Mouse (Mus musculus): ENCODE data around the gene Shb. TPM values are rescaled to one million over a fixed set of nuclear protein-coding genes. Genes with fewer than 3 reads are reported as not detected.
A peak's percentile ranks its signal among the peaks of the same experiment; 100 is the strongest.

Shb gene
- polyA plus RNA-seq, 1 experiment from 2014 or later: 6.8 TPM

DNA sequence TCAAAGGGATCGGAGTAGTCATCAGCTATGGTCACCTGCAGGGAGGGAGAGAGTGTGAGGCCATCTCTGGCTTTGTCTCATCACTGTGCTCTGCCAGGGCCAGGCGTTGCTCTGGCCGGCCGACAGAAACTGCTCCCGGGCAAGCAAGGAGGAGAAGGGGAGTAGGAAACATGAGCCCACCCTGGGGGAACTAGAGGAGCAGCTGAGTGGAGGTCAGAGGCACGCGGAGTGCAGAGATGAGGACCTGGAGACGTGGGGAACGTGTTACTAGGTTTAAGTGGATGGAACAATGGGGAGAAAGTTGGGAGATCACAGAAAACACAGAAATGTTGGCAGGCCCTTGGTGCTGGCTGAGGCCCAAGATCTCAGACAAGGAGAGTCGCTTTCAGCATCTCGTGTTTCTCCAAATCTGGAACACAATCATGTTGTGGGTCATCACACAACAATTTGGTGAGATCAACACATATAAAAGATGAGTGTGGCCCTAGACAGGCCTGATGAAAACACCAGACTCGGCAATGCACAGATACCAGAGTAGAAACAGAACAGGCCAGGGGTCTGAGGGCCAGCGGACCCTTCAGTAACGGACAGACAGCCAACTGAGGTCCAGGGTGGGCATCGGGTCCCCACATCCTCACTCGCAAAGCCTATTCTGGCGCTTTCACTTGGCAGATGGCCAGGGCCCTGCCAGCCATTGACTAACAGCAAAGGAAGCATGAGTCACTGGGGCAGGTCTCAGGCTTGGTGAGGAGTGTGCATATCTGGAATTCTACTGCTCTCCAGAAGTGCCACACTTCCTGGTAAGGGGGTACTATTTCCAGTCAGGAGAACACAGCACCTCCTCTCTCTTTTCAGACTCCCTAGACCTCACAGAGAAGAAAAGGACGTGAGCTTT lies 42.9 kb downstream of the Shb start:
- Histone ChIP-seq H3K36me3 (0 out of 2 replicates have a peak, but pooled peaks cover 5% of the 10 kb centered on the region), H3K27ac (peak overlapping the region; percentile 80), H3K4me2 (peak overlapping the region; percentile 10; the same call in 1 of the 2 replicates), H3K4me1 (peaks cover 79% of the 10 kb centered on the region), H3K9me3 (no peaks in the 10 kb centered on the region), H3K4me3 (no peak overlapping the region), H3K27me3 (no peaks in the 10 kb centered on the region), H3K9ac (no peak overlapping the region)
- 20% methylated on average over 18 of the region's 18 CpGs for WGBS
- peak; percentile 65 for ATAC-seq (ENCODE audit: insufficient number of reproducible peaks, low FRiP score, low TSS enrichment, low read depth)

GRCm38 (mm10) chr4:45487681-45488081 lies 44.6 kb downstream of the Shb start:
- Histone ChIP-seq H3K27me3 (no peaks in the 10 kb centered on the region), H3K36me3 (0 out of 2 replicates have a peak, but pooled peaks cover 5% of the 10 kb centered on the region), H3K4me1 (peaks cover 75% of the 10 kb centered on the region), H3K4me3 (no peak overlapping the region), H3K9ac (no peak overlapping the region), H3K4me2 (no peak overlapping the region), H3K9me3 (no peaks in the 10 kb centered on the region), H3K27ac (no peak overlapping the region)
- 54% methylated on average over 6 of the region's 6 CpGs for WGBS
- ATAC-seq (ENCODE audit: insufficient number of reproducible peaks, low FRiP score, low TSS enrichment, low read depth): no peak

- WGBS: 65% methylated on average over 5 of the region's 5 CpGs
- H3K27me3 ChIP-seq: no peaks in the 10 kb centered on the region
- H3K9ac ChIP-seq: no peak overlapping the region
- 0 out of 2 replicates have a peak, but pooled peaks cover 5% of the 10 kb centered on the region for H3K36me3 ChIP-seq
- H3K4me1 ChIP-seq: peaks cover 57% of the 10 kb centered on the region
- no peak overlapping the region for H3K27ac ChIP-seq
- ATAC-seq (ENCODE audit: insufficient number of reproducible peaks, low FRiP score, low TSS enrichment, low read depth): no peak
- no peak overlapping the region for H3K4me3 ChIP-seq
- no peak overlapping the region for H3K4me2 ChIP-seq
- no peaks in the 10 kb centered on the region for H3K9me3 ChIP-seq
Observed at GRCm38 (mm10) chr4:45485024-45485423, 47.2 kb downstream of the Shb start.

GRCm38 (mm10) chr4:45483271-45484245 lies 48.7 kb downstream of the Shb start:
- no peak for ATAC-seq (ENCODE audit: insufficient number of reproducible peaks, low FRiP score, low TSS enrichment, low read depth)
- 0 out of 2 replicates have a peak overlapping the region, but pooled peaks have one; percentile 18 for H3K27ac ChIP-seq

DNA sequence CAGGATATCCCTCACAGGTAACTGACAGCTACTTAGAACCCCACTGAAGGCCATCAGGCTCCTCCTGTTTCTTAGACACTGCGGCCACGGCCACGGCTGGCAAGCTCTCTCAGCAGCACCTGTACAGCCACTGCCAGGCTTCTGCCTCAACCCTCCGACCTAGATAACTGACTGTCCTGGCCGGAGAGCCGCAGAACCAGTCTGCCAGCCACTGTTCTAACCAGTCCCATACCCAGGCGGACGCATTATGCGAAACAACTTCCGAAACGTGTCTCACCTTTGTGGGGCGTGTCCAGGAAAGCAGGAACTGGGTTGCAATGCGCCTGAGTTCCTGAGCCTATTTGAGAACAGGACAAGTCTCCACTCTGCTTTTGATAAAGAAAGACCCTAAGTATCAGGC lies 50.0 kb downstream of the Shb start:
- Histone ChIP-seq H3K27ac (no peak overlapping the region), H3K4me1 (peaks cover 57% of the 10 kb centered on the region)
- 81% methylated on average over 13 of the region's 13 CpGs for WGBS

More at GRCm38 (mm10) chr4:45483271-45484245, 48.7 kb downstream of the Shb start:
- H3K27me3 ChIP-seq: no peaks in the 10 kb centered on the region
- no peak overlapping the region for H3K9ac ChIP-seq
- no peaks in the 10 kb centered on the region for H3K9me3 ChIP-seq
- H3K4me1 ChIP-seq: peaks cover 55% of the 10 kb centered on the region
- WGBS: 59% methylated on average over 8 of the region's 8 CpGs
- H3K4me2 ChIP-seq: no peak overlapping the region
- no peak overlapping the region for H3K4me3 ChIP-seq
- H3K36me3 ChIP-seq: 0 out of 2 replicates have a peak, but pooled peaks cover 5% of the 10 kb centered on the region

GRCm38 (mm10) chr4:45481431-45481830 lies 50.8 kb downstream of the Shb start:
- Histone ChIP-seq H3K4me1 (peaks cover 53% of the 10 kb centered on the region), H3K27ac (no peak overlapping the region), H3K36me3 (no peaks in the 10 kb centered on the region), H3K4me3 (no peak overlapping the region), H3K27me3 (0 out of 2 replicates have a peak, but pooled peaks cover 3% of the 10 kb centered on the region), H3K9me3 (no peaks in the 10 kb centered on the region), H3K4me2 (no peak overlapping the region), H3K9ac (no peak overlapping the region)
- 81% methylated on average over 5 of the region's 5 CpGs for WGBS
- no peak for ATAC-seq (ENCODE audit: insufficient number of reproducible peaks, low FRiP score, low TSS enrichment, low read depth)

More for the DNA sequence above, 50.0 kb downstream of the Shb start:
- Histone ChIP-seq H3K4me3 (no peak overlapping the region), H3K36me3 (no peaks in the 10 kb centered on the region), H3K4me2 (no peak overlapping the region), H3K9ac (no peak overlapping the region), H3K27me3 (0 out of 2 replicates have a peak, but pooled peaks cover 3% of the 10 kb centered on the region), H3K9me3 (no peaks in the 10 kb centered on the region)
- no peak for ATAC-seq (ENCODE audit: insufficient number of reproducible peaks, low FRiP score, low TSS enrichment, low read depth)

DNA sequence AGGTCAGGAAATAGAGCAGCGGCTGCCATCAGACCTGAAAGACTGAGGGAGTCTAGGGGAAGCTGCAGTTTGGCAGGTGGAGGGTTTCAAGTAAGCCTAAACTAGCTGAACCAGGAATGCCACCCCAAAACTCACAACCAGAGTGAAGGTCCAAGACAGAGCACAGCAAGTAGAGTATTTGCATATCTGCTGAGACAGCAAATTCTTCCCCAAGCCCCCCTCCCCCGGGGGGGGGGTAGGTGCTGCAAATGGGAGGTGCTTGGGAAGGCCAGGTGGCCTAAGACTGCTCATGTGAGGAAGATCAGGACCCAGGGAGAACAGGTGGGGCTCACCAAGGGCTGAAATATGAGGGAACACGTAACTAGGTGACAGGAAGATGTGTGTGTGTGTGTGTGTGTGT lies 51.7 kb downstream of the Shb start:
- Histone ChIP-seq H3K27ac (no peak overlapping the region), H3K9ac (no peak overlapping the region), H3K4me1 (peaks cover 59% of the 10 kb centered on the region), H3K9me3 (no peaks in the 10 kb centered on the region), H3K4me2 (no peak overlapping the region), H3K4me3 (no peak overlapping the region), H3K27me3 (0 out of 2 replicates have a peak, but pooled peaks cover 3% of the 10 kb centered on the region), H3K36me3 (no peaks in the 10 kb centered on the region)
- 72% methylated on average over 3 of the region's 3 CpGs for WGBS
- ATAC-seq (ENCODE audit: insufficient number of reproducible peaks, low FRiP score, low TSS enrichment, low read depth): no peak

DNA sequence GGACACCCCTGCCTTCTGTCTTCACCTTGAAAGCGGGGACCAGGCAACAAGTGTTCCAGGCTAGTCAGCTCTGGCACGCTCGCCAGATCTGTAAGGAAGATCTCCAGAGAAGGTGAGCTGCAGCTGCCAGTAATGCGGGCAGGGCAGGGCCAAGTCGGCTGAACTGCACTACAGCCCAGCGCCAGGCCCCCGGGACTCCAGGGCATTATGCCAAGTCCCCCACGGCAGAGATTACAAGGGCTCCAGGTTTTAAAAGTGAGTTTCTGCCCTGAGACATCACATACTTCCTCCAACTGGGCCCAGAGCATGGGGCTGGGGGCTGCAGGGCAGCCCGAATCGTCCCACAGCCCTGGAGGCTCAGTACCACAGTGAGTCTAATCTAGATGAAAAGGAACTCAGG lies 52.8 kb downstream of the Shb start:
- WGBS: 39% methylated on average over 10 of the region's 10 CpGs
- H3K36me3 ChIP-seq: no peaks in the 10 kb centered on the region
- no peak overlapping the region for H3K9ac ChIP-seq
- no peak overlapping the region for H3K4me2 ChIP-seq
- H3K27ac ChIP-seq: no peak overlapping the region
- H3K4me1 ChIP-seq: peaks cover 55% of the 10 kb centered on the region
- 0 out of 2 replicates have a peak, but pooled peaks cover 3% of the 10 kb centered on the region for H3K27me3 ChIP-seq
- H3K9me3 ChIP-seq: no peaks in the 10 kb centered on the region
- H3K4me3 ChIP-seq: no peak overlapping the region
- ATAC-seq (ENCODE audit: insufficient number of reproducible peaks, low FRiP score, low TSS enrichment, low read depth): no peak

GRCm38 (mm10) chr4:45478178-45478577 lies 54.1 kb downstream of the Shb start:
- peak; percentile 37; the same call in 1 of the 2 replicates for ATAC-seq (ENCODE audit: insufficient number of reproducible peaks, low FRiP score, low TSS enrichment, low read depth)
- H3K9ac ChIP-seq: no peak overlapping the region
- peaks cover 55% of the 10 kb centered on the region for H3K4me1 ChIP-seq
- H3K36me3 ChIP-seq: no peaks in the 10 kb centered on the region
- 28% methylated on average over 7 of the region's 7 CpGs for WGBS
- H3K4me3 ChIP-seq: no peak overlapping the region
- peak overlapping the region; percentile 40 for H3K27ac ChIP-seq
- H3K9me3 ChIP-seq: no peaks in the 10 kb centered on the region
- H3K4me2 ChIP-seq: no peak overlapping the region
- 0 out of 2 replicates have a peak, but pooled peaks cover 3% of the 10 kb centered on the region for H3K27me3 ChIP-seq

DNA sequence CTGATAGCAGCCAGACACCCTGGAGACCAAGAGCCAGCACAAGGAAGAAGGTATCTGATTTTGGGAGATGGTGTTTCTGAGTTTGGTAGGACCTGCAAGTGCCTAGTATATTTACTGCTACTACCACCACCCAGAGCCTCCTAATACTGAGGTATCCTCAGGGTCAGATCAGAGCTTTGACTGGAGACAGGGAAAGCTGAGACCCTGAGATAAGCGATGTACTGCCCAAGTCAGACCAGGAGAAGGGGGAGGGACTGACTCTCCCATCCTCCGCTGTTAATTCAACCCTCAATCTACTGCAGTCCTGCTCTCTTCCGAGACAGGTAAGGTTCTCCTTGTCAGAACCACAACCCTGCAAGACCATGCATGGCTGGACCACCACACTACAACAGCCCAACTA lies 55.2 kb downstream of the Shb start:
- 0 out of 2 replicates have a peak overlapping the region, but pooled peaks have one; percentile 40 for H3K27ac ChIP-seq
- H3K4me1 ChIP-seq: peaks cover 65% of the 10 kb centered on the region
- H3K9me3 ChIP-seq: no peaks in the 10 kb centered on the region
- 77% methylated on average over 3 of the region's 3 CpGs for WGBS
- ATAC-seq (ENCODE audit: insufficient number of reproducible peaks, low FRiP score, low TSS enrichment, low read depth): no peak
- no peaks in the 10 kb centered on the region for H3K36me3 ChIP-seq
- H3K27me3 ChIP-seq: 0 out of 2 replicates have a peak, but pooled peaks cover 3% of the 10 kb centered on the region
- H3K9ac ChIP-seq: no peak overlapping the region
- no peak overlapping the region for H3K4me2 ChIP-seq
- no peak overlapping the region for H3K4me3 ChIP-seq

DNA sequence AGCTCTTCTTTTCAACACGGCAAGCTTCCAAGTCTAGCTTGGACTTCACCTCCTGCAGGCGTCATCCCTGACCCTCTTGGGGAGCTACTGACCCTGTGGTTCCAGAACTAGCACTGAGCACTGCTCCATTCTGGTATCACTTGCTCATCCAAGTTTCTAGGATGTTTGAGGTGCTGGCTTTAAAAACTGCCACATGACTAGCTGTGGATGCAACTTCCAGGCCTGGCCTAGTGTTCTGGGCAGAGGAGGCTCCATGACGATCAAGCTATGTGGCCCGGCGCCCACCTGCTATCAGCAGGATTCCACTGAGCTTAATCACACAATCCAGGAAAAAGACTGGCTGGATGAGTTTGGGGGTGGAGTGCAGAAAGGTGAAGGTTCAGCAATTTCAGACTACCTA lies 57.4 kb downstream of the Shb start:
- H3K9ac ChIP-seq: no peak overlapping the region
- no peak for ATAC-seq (ENCODE audit: insufficient number of reproducible peaks, low FRiP score, low TSS enrichment, low read depth)
- no peaks in the 10 kb centered on the region for H3K9me3 ChIP-seq
- 73% methylated on average over 5 of the region's 5 CpGs for WGBS
- no peak overlapping the region for H3K4me3 ChIP-seq
- H3K4me2 ChIP-seq: no peak overlapping the region
- peaks cover 63% of the 10 kb centered on the region for H3K4me1 ChIP-seq
- no peak overlapping the region for H3K27ac ChIP-seq
- 0 out of 2 replicates have a peak, but pooled peaks cover 3% of the 10 kb centered on the region for H3K27me3 ChIP-seq
- H3K36me3 ChIP-seq: no peaks in the 10 kb centered on the region
